Mouse (Mus musculus): ENCODE measurements at regions not wholly inside any gene's neighbourhood (a gene's known extent, or its start where the extent isn't known, plus 50 kb on each side); places are given as distances from the start of the nearest gene placed in this dataset.

DNA sequence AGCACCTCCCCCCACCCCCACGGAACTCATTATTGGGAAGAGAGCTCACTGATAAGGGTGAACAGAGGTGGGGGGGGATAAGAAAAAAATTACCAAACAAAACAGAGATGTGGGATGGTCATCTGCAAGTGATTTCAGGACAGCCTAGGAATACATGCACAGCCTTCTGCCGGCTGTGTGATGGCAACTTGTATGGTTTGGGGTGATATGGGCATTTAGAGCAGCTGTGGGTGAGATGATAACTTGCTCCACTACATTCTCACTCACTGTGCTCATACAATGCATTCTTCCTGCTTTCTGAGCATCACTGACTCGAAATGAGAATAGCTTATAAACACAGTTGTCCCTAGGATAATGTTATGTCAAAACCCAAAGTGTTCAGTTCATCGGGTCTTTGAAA lies 443.8 kb downstream of the Tmem135 start:
- no peak for TF ChIP-seq CTCF (IDR thresholded peaks at IDR 0.05; ENCODE audit: low read depth)
- TF ChIP-seq EP300 (IDR thresholded peaks at IDR 0.05; ENCODE audit: low read depth), result no peak
